Mouse (Mus musculus) midbrain, embryonic 11.5 days (tissue): ENCODE measurements at regions not wholly inside any gene's neighbourhood (a gene's known extent, or its start where the extent isn't known, plus 50 kb on each side); places are given as distances from the start of the nearest gene placed in this dataset.

Experiments used
- ATAC-seq: fragments of 200-750 bp; cut with Nextera tagmentation; 2 replicates; pipeline ENCODE4 v1.8.0; 2017; ENCODE audit warnings: moderate TSS enrichment, moderate library complexity; ENCODE audit not compliant: low FRiP score
- DNase-seq: peaks from one replicate; pipeline ENCODE4 v3.0.0; 2015; ENCODE audit warnings: low spot score; ENCODE audit errors: missing footprints
- H3K27ac ChIP-seq: fragments of 300-500 bp; sonication (generic); 2 replicates; pipeline ENCODE4 v1.5.1; 2014; ENCODE audit warnings: low read depth, low read length
- H3K27me3 ChIP-seq: fragments of 300-500 bp; sonication (generic); 2 replicates; pipeline ENCODE4 v1.6.1; 2014; ENCODE audit warnings: mild to moderate bottlenecking, low read length, moderate library complexity, mixed read lengths; ENCODE audit not compliant: control insufficient read depth, insufficient read depth
- H3K36me3 ChIP-seq: fragments of 300-500 bp; sonication (generic); 2 replicates; pipeline ENCODE4 v1.6.1; 2014; ENCODE audit warnings: mild to moderate bottlenecking, low read length, moderate library complexity, mixed read lengths; ENCODE audit not compliant: control insufficient read depth, insufficient read depth
- H3K4me1 ChIP-seq: fragments of 300-500 bp; sonication (generic); 2 replicates; pipeline ENCODE4 v1.6.1; 2014; ENCODE audit warnings: low read length; ENCODE audit not compliant: control insufficient read depth, insufficient read depth
- H3K4me2 ChIP-seq: fragments of 300-500 bp; sonication (generic); 2 replicates; pipeline ENCODE4 v1.6.1; 2014; ENCODE audit warnings: mild to moderate bottlenecking, moderate library complexity
- H3K4me3 ChIP-seq: fragments of 300-500 bp; sonication (generic); 2 replicates; pipeline ENCODE4 v1.5.1; 2014; ENCODE audit warnings: low read depth, low read length
- H3K9ac ChIP-seq: fragments of 300-500 bp; sonication (generic); 2 replicates; pipeline ENCODE4 v1.6.1; 2014; ENCODE audit warnings: low read length
- H3K9me3 ChIP-seq: fragments of 300-500 bp; sonication (generic); 2 replicates; pipeline ENCODE4 v1.6.1; 2016; ENCODE audit warnings: low read length; ENCODE audit not compliant: control insufficient read depth
- WGBS: fragments of 180-500 bp; shearing (Covaris S2); extraction: QIAGEN DNeasy Blood & Tissue Kit; methylation state at CpG from one replicate; pipeline ENCODE4 v1.1.7; 2014; 5-methylcytosine and 5-hydroxymethylcytosine counted together

- Histone ChIP-seq H3K9ac (no peak overlapping the region), H3K27me3 (no peaks in the 10 kb centered on the region), H3K4me1 (no peaks in the 10 kb centered on the region), H3K4me2 (no peak overlapping the region), H3K36me3 (no peaks in the 10 kb centered on the region), H3K4me3 (no peak overlapping the region), H3K9me3 (no peaks in the 10 kb centered on the region), H3K27ac (no peak overlapping the region)
- ATAC-seq (no peak), DNase-seq (no peak)
- 82% methylated on average over 3 of the region's 3 CpGs for WGBS
These were observed 687.0 kb downstream of the Tpm3-rs7 start for GRCm38 (mm10) chr14:114001377-114001776.

- 77% methylated on average over 1 of the region's 1 CpGs for WGBS
- no peaks in the 10 kb centered on the region for H3K4me1 ChIP-seq
- no peak overlapping the region for H3K4me3 ChIP-seq
- no peak overlapping the region for H3K4me2 ChIP-seq
- no peak for ATAC-seq
- no peaks in the 10 kb centered on the region for H3K9me3 ChIP-seq
- H3K36me3 ChIP-seq = no peaks in the 10 kb centered on the region
- DNase-seq = no peak
- H3K27ac ChIP-seq = no peak overlapping the region
- no peaks in the 10 kb centered on the region for H3K27me3 ChIP-seq
- no peak overlapping the region for H3K9ac ChIP-seq
These were observed 688.0 kb downstream of the Tpm3-rs7 start for GRCm38 (mm10) chr14:114002420-114002819.

- Histone ChIP-seq H3K27me3 (no peaks in the 10 kb centered on the region), H3K4me2 (no peak overlapping the region), H3K9ac (no peak overlapping the region), H3K4me3 (no peak overlapping the region), H3K9me3 (no peaks in the 10 kb centered on the region), H3K27ac (no peak overlapping the region), H3K36me3 (no peaks in the 10 kb centered on the region), H3K4me1 (no peaks in the 10 kb centered on the region)
- ATAC-seq (no peak), DNase-seq (no peak)
- 81% methylated on average over 1 of the region's 1 CpGs for WGBS
These were observed 722.7 kb downstream of the Tpm3-rs7 start for GRCm38 (mm10) chr14:114037063-114037462.

- Histone ChIP-seq H3K9me3 (no peaks in the 10 kb centered on the region), H3K4me2 (no peak overlapping the region), H3K27me3 (no peaks in the 10 kb centered on the region), H3K9ac (no peak overlapping the region), H3K27ac (no peak overlapping the region), H3K4me3 (no peak overlapping the region), H3K36me3 (no peaks in the 10 kb centered on the region), H3K4me1 (no peaks in the 10 kb centered on the region)
- ATAC-seq (no peak), DNase-seq (no peak)
- 50% methylated on average over 3 of the region's 3 CpGs for WGBS
These were observed 724.4 kb downstream of the Tpm3-rs7 start for GRCm38 (mm10) chr14:114038611-114039312.

GRCm38 (mm10) chr14:114053558-114054235 lies 739.3 kb downstream of the Tpm3-rs7 start:
- Histone ChIP-seq H3K9me3 (no peaks in the 10 kb centered on the region), H3K36me3 (no peaks in the 10 kb centered on the region), H3K4me3 (no peak overlapping the region), H3K4me1 (no peaks in the 10 kb centered on the region), H3K9ac (no peak overlapping the region), H3K27ac (no peak overlapping the region), H3K27me3 (no peaks in the 10 kb centered on the region), H3K4me2 (no peak overlapping the region)
- 83% methylated on average over 5 of the region's 5 CpGs for WGBS
- DNase-seq (no peak), ATAC-seq (0 out of 2 replicates have a peak, but pooled peaks have one; percentile 40)

- Histone ChIP-seq H3K4me3 (no peak overlapping the region), H3K36me3 (no peaks in the 10 kb centered on the region), H3K4me2 (no peak overlapping the region), H3K27me3 (no peaks in the 10 kb centered on the region), H3K4me1 (no peaks in the 10 kb centered on the region), H3K27ac (no peak overlapping the region), H3K9me3 (no peaks in the 10 kb centered on the region), H3K9ac (no peak overlapping the region)
- ATAC-seq = peak; percentile 64
- no peak for DNase-seq
- 36% methylated on average over 2 of the region's 2 CpGs for WGBS
These were observed 746.9 kb downstream of the Tpm3-rs7 start for GRCm38 (mm10) chr14:114061347-114061746.

GRCm38 (mm10) chr14:114062582-114062981 lies 748.2 kb downstream of the Tpm3-rs7 start:
- peak; percentile 68 for ATAC-seq
- no peak for DNase-seq
- Histone ChIP-seq H3K9ac (no peak overlapping the region), H3K36me3 (no peaks in the 10 kb centered on the region), H3K4me3 (no peak overlapping the region), H3K4me1 (no peaks in the 10 kb centered on the region), H3K9me3 (no peaks in the 10 kb centered on the region), H3K4me2 (no peak overlapping the region), H3K27ac (no peak overlapping the region), H3K27me3 (no peaks in the 10 kb centered on the region)
- WGBS = 22% methylated on average over 4 of the region's 4 CpGs

GRCm38 (mm10) chr14:114073236-114073635 lies 758.8 kb downstream of the Tpm3-rs7 start:
- no peaks in the 10 kb centered on the region for H3K4me1 ChIP-seq
- H3K36me3 ChIP-seq = no peaks in the 10 kb centered on the region
- no peak for DNase-seq
- H3K4me2 ChIP-seq = no peak overlapping the region
- 84% methylated on average over 2 of the region's 2 CpGs for WGBS
- H3K9ac ChIP-seq = no peak overlapping the region
- no peak overlapping the region for H3K27ac ChIP-seq
- no peak for ATAC-seq
- no peaks in the 10 kb centered on the region for H3K27me3 ChIP-seq
- no peaks in the 10 kb centered on the region for H3K9me3 ChIP-seq
- no peak overlapping the region for H3K4me3 ChIP-seq

GRCm38 (mm10) chr14:114074011-114074410 lies 759.6 kb downstream of the Tpm3-rs7 start:
- Histone ChIP-seq H3K4me2 (no peak overlapping the region), H3K9ac (no peak overlapping the region), H3K36me3 (no peaks in the 10 kb centered on the region), H3K27ac (no peak overlapping the region), H3K4me1 (no peaks in the 10 kb centered on the region), H3K27me3 (no peaks in the 10 kb centered on the region), H3K9me3 (no peaks in the 10 kb centered on the region), H3K4me3 (no peak overlapping the region)
- WGBS = 92% methylated on average over 4 of the region's 4 CpGs
- ATAC-seq (no peak), DNase-seq (no peak)
